ENCODE assay signal across 7 mouse cellular contexts in genomic region chr8:84980622-84981358, GRCm38 (mm10). TPM values are rescaled to one million over a fixed set of nuclear protein-coding genes. Genes with fewer than 3 reads are reported as not detected.
DNase-seq lines count a peak whose midpoint lies in the region; ATAC-seq and TF ChIP-seq lines count a peak whose summit lies in the region.

No protein-coding gene starts in this region.

- no peak for TF ChIP-seq CTCF in heart, postnatal 0 days (IDR thresholded peaks at IDR 0.05; ENCODE audit: low read depth)

- no peaks in the 10 kb centered on the region for H3K36me3 ChIP-seq in ES-E14 (ENCODE audit: control insufficient read depth, insufficient read depth, low read length, poor library complexity, severe bottlenecking)
- H3K36me3 ChIP-seq in heart, postnatal 0 days (replicated peaks; ENCODE audit: control insufficient read depth, insufficient read depth, low read length), result no peaks in the 10 kb centered on the region
- H3K36me3 ChIP-seq in stomach, embryonic 16.5 days (ENCODE audit: control insufficient read depth, insufficient read depth, low read length), result no peaks in the 10 kb centered on the region

- WGBS in heart, postnatal 0 days, result 21% methylated on average over 11 of the region's 11 CpGs
- 30% methylated on average over 11 of the region's 11 CpGs for WGBS in stomach, embryonic 16.5 days

- peaks cover 6 to 25% of the 10 kb centered on the region in 2 experiments; a peak in 3 of 4 replicates for H3K4me1 ChIP-seq in ES-E14 (ENCODE audit: control insufficient read depth in 2 of 2, insufficient read depth in 2 of 2, low read length in 2 of 2, poor library complexity in 1 of 2)
- peaks cover 45% of the 10 kb centered on the region for H3K4me1 ChIP-seq in heart, postnatal 0 days (ENCODE audit: control insufficient read depth, insufficient read depth)
- peaks cover 63% of the 10 kb centered on the region for H3K4me1 ChIP-seq in stomach, embryonic 16.5 days (ENCODE audit: control insufficient read depth, insufficient read depth, low read length)

- in situ Hi-C loops in ES-E14 (cut with MboI; ENCODE audit: low sequenced_read_pairs in 2 of 2, unreplicated experiment in 2 of 2), result no loop called here

- H3K4me2 ChIP-seq in heart, postnatal 0 days (ENCODE audit: low read depth, low read length), result peak overlapping the region; percentile 92
- peak overlapping the region; percentile 90 for H3K4me2 ChIP-seq in stomach, embryonic 16.5 days (ENCODE audit: low read depth, low read length)

- peak overlapping the region; percentile 36 for H3K9ac ChIP-seq in ES-E14 (ENCODE audit: insufficient read depth, low read depth, low read length, poor library complexity, severe bottlenecking)
- H3K9ac ChIP-seq in heart, postnatal 0 days (replicated peaks; ENCODE audit: low read depth, low read length), result no peak overlapping the region
- H3K9ac ChIP-seq in stomach, embryonic 16.5 days (ENCODE audit: low read length), result peak overlapping the region; percentile 87

- no peak for ATAC-seq in heart, postnatal 0 days (ENCODE audit: insufficient read depth, low read depth)
- ATAC-seq in stomach, embryonic 16.5 days (ENCODE audit: insufficient read depth, low FRiP score), result no peak

- H3K27ac ChIP-seq in ES-E14 (ENCODE audit: insufficient read depth, low read depth, low read length, poor library complexity, severe bottlenecking), result peak overlapping the region; percentile 44
- peak overlapping the region; percentile 92 for H3K27ac ChIP-seq in heart, postnatal 0 days (ENCODE audit: low read depth)
- peak overlapping the region; percentile 94 for H3K27ac ChIP-seq in stomach, embryonic 16.5 days (ENCODE audit: low read length)

- peak; percentile 59 to 63 for DNase-seq in B cell, adult 2 months
- DNase-seq in ES-E14 (ENCODE audit: low read depth, low spot score), result no peak
- DNase-seq in cerebellum, postnatal 36 days, result peak; percentile 50 to 53
- peak; percentile 49 for DNase-seq in heart, postnatal 0 days (ENCODE audit: low spot score)
- peak; percentile 98 for DNase-seq in kidney, postnatal 25 days
- peak; percentile 95 for DNase-seq in lung, postnatal 36 days

- peak overlapping the region; percentile 64 to 77 for H3K4me3 ChIP-seq in ES-E14 (ENCODE audit: insufficient read depth in 1 of 2, low read depth in 1 of 2, low read length in 2 of 2, poor library complexity in 1 of 2, severe bottlenecking in 1 of 2)
- H3K4me3 ChIP-seq in heart, postnatal 0 days (ENCODE audit: low read depth, low read length), result peak overlapping the region; percentile 63
- peak overlapping the region; percentile 72 for H3K4me3 ChIP-seq in stomach, embryonic 16.5 days (replicated peaks; ENCODE audit: low read length)

- H3K9me3 ChIP-seq in ES-E14 (ENCODE audit: control insufficient read depth, insufficient read depth, low read depth, low read length), result no peaks in the 10 kb centered on the region
- no peaks in the 10 kb centered on the region for H3K9me3 ChIP-seq in heart, postnatal 0 days (replicated peaks; ENCODE audit: control insufficient read depth, low read length)
- H3K9me3 ChIP-seq in stomach, embryonic 16.5 days (replicated peaks; ENCODE audit: control insufficient read depth, low read length), result no peaks in the 10 kb centered on the region

- TF ChIP-seq EP300 in heart, postnatal 0 days (IDR thresholded peaks at IDR 0.05; ENCODE audit: low read depth), result no peak

- H3K27me3 ChIP-seq in heart, postnatal 0 days (ENCODE audit: control insufficient read depth, insufficient read depth, low read length), result no peaks in the 10 kb centered on the region
- H3K27me3 ChIP-seq in stomach, embryonic 16.5 days (ENCODE audit: control insufficient read depth, insufficient read depth, low read length), result no peaks in the 10 kb centered on the region

TF ChIP-seq in ES-E14, 5 proteins besides CTCF, POLR2A, EP300 and RAD21:
- TF ChIP-seq MAFK (IDR thresholded peaks at IDR 0.05; ENCODE audit: insufficient read depth, low read depth, low read length) (no peak), ZC3H11A (IDR thresholded peaks at IDR 0.05; ENCODE audit: borderline replicate concordance, low read depth, low read length) (no peak), CHD2 (IDR thresholded peaks at IDR 0.05; ENCODE audit: low read depth, low read length) (no peak), HCFC1 (IDR thresholded peaks at IDR 0.05; ENCODE audit: borderline replicate concordance, insufficient read depth, low read length) (no peak), ZNF384 (IDR thresholded peaks at IDR 0.05; ENCODE audit: low read depth, low read length) (no peak)

RNA-seq across cellular contexts. Expression of gene Junb, which starts 2.3 kb away (rescaled TPM):
- total RNA-seq in ES-E14 (2012; rRNA removed), result 53.8 and 57.6 TPM in 2 replicates
- 28.9 and 39.6 TPM in 2 replicates for total RNA-seq in heart, postnatal 0 days (2014; rRNA removed; ENCODE audit: low replicate concordance)
- polyA plus RNA-seq in heart, postnatal 0 days (2015; fragmentation: Nextera tagmentation; extraction: Ambion mirVana), result 10.3 and 13.0 TPM in 2 replicates
- polyA plus RNA-seq in stomach, embryonic 16.5 days (2015; fragmentation: Nextera tagmentation; extraction: Ambion mirVana), result 21.6 and 25.8 TPM in 2 replicates

RNA-seq across cellular contexts. Expression of gene Hook2, which starts 9.6 kb away (rescaled TPM):
- total RNA-seq in ES-E14 (2012; rRNA removed), result 28.6 and 52.9 TPM in 2 replicates
- 1.9 and 4.8 TPM in 2 replicates for total RNA-seq in heart, postnatal 0 days (2014; rRNA removed; ENCODE audit: low replicate concordance)
- polyA plus RNA-seq in heart, postnatal 0 days (2015; fragmentation: Nextera tagmentation; extraction: Ambion mirVana), result 3.5 and 4.7 TPM in 2 replicates
- polyA plus RNA-seq in stomach, embryonic 16.5 days (2015; fragmentation: Nextera tagmentation; extraction: Ambion mirVana), result 50.0 TPM in 2 replicates

RNA-seq across cellular contexts. Expression of gene Rnaseh2a, which starts 11.2 kb away (rescaled TPM):
- total RNA-seq in ES-E14 (2012; rRNA removed), result 160 and 174 TPM in 2 replicates
- 57.9 and 76.4 TPM in 2 replicates for total RNA-seq in heart, postnatal 0 days (2014; rRNA removed; ENCODE audit: low replicate concordance)
- 52.6 and 57.3 TPM in 2 replicates for polyA plus RNA-seq in heart, postnatal 0 days (2015; fragmentation: Nextera tagmentation; extraction: Ambion mirVana)
- polyA plus RNA-seq in stomach, embryonic 16.5 days (2015; fragmentation: Nextera tagmentation; extraction: Ambion mirVana), result 97.5 and 108 TPM in 2 replicates

RNA-seq across cellular contexts. Expression of gene Prdx2, which starts 11.4 kb away (rescaled TPM):
- total RNA-seq in ES-E14 (2012; rRNA removed), result 259 and 328 TPM in 2 replicates
- 647 and 809 TPM in 2 replicates for total RNA-seq in heart, postnatal 0 days (2014; rRNA removed; ENCODE audit: low replicate concordance)
- polyA plus RNA-seq in heart, postnatal 0 days (2015; fragmentation: Nextera tagmentation; extraction: Ambion mirVana), result 758 and 782 TPM in 2 replicates
- polyA plus RNA-seq in stomach, embryonic 16.5 days (2015; fragmentation: Nextera tagmentation; extraction: Ambion mirVana), result 584 and 593 TPM in 2 replicates

RNA-seq across cellular contexts. Expression of gene Gm49661, which starts 11.6 kb away (rescaled TPM):
- not detected in 2 replicates for total RNA-seq in ES-E14 (2012; rRNA removed)
- not detected in 2 replicates for total RNA-seq in heart, postnatal 0 days (2014; rRNA removed; ENCODE audit: low replicate concordance)
- polyA plus RNA-seq in heart, postnatal 0 days (2015; fragmentation: Nextera tagmentation; extraction: Ambion mirVana), result not detected in 2 replicates
- polyA plus RNA-seq in stomach, embryonic 16.5 days (2015; fragmentation: Nextera tagmentation; extraction: Ambion mirVana), result not detected in 2 replicates

Comparison
In these comparisons a context has a peak if more than half of its experiments do, and no peak if none do; other contexts are left out.
1. H3K27ac ChIP-seq: peak in every context shown above with its lines; median percentile 94 in stomach, embryonic 16.5 days; 92 in heart, postnatal 0 days; 44 in ES-E14.